Mouse (Mus musculus): ENCODE data around the gene Lrit3. TPM values are rescaled to one million over a fixed set of nuclear protein-coding genes. Genes with fewer than 3 reads are reported as not detected.

The Lrit3 gene
- total RNA-seq (2012; rRNA removed) = not detected in 2 replicates
- total RNA-seq (2014; rRNA removed) = not detected in 2 replicates
- polyA plus RNA-seq (2012; ENCODE audit: insufficient read length, low read depth) = not detected in 2 replicates

DNA sequence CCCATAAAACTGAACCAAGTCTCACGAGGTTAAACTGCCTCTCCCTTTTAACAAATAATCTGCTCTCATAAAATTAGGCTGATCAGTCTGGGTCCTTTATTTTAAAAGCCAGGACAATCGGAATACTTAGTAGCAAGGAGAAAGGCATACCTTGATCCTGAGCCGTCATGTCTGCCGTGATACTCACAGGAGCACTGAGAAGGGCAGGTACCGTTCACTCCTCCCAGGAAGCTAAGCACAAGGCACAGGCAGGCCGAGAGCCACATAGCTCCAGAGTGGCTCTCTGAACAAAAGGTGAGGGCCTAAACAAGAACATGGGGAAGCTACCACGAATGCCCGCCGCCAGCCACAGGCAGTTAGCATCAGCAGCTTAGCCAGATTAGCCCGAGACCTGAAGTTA, at the start of gene Lrit3:
Gene Lrit3 (minus strand): TSS at position 266 of the 400 bp plus-strand sequence.
- no peak within 1 kb of the TSS for H3K27ac ChIP-seq (ENCODE audit: insufficient read depth, low read depth)
- no peaks in the 10 kb centered on the region for H3K27me3 ChIP-seq (replicated peaks)
- no peak within 1 kb of the TSS for H3K4me2 ChIP-seq (ENCODE audit: insufficient read depth, low read depth, poor library complexity, severe bottlenecking)
- H3K9ac ChIP-seq (ENCODE audit: insufficient read depth, low read depth) = no peak within 1 kb of the TSS
- DNase-seq (ENCODE audit: extremely low read depth) = no peak
- no peaks in the 10 kb centered on the region for H3K4me1 ChIP-seq (ENCODE audit: control insufficient read depth in 1 of 2, insufficient read depth in 2 of 2)
- TF ChIP-seq GABPA (IDR thresholded peaks at IDR 0.05; ENCODE audit: insufficient replicate concordance, low read depth, low read length) = no peak
- TF ChIP-seq KAT2A (IDR thresholded peaks at IDR 0.05; ENCODE audit: insufficient replicate concordance, low read length) = no peak
- TF ChIP-seq MYC (IDR thresholded peaks at IDR 0.05; ENCODE audit: low read depth, low read length) = no peak
- no peak for TF ChIP-seq MEF2A (IDR thresholded peaks at IDR 0.05; ENCODE audit: borderline replicate concordance, low read depth, low read length)
- TF ChIP-seq RCOR1 (conservative IDR thresholded peaks at IDR 0.05; ENCODE audit: low read depth, low read length) = no peak
- no peak for TF ChIP-seq ETS1 (conservative IDR thresholded peaks at IDR 0.05; ENCODE audit: low read depth, low read length)
- no peak for TF ChIP-seq JUND (conservative IDR thresholded peaks at IDR 0.05; ENCODE audit: low read depth, low read length)
- H3K36me3 ChIP-seq (replicated peaks in 1 of 2; ENCODE audit: control insufficient read depth in 1 of 2, insufficient read depth in 1 of 2, low read length in 1 of 2) = no peaks in the 10 kb centered on the region
- no peaks in the 10 kb centered on the region for H3K79me2 ChIP-seq (replicated peaks; ENCODE audit: control insufficient read depth, extremely low read depth, insufficient read depth, poor library complexity, severe bottlenecking)
- in situ Hi-C loops (cut with MboI; ENCODE audit: low pct_ligation_motif_present, low pct_unique_long_range_greater_than_20kb, low sequenced_read_pairs) (no loop called here), dilution Hi-C loops (cut with MboI; ENCODE audit: extremely low pct_ligation_motif_present, extremely low pct_unique_long_range_greater_than_20kb, low sequenced_read_pairs) (no loop called here)
- no peak within 1 kb of the TSS for H3K4me3 ChIP-seq (replicated peaks in 1 of 3; ENCODE audit: low read depth in 2 of 3, low read length in 2 of 3, poor library complexity in 1 of 3)
- no peaks in the 10 kb centered on the region for H3K9me3 ChIP-seq (replicated peaks; ENCODE audit: low read length)

DNA sequence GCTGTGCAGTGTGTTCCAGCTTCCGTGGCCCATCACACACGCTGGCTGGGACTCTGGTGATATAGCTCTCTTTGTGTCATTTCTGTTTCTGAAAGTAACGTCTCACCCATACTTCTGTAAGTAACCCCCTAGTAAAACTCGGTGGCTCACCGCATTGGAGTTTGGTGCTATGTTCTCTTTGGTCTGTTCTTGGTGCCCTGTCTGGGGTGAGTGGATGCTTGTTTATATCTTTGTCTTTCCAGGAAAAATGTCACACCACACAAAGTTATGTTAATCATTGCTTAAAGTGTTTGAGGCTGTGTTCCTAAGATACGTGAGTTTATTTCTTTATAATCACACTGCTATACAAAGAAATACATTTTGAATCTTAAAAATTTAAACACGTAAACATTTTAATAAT, 43.0 kb upstream of the Lrit3 start:
- Histone ChIP-seq H3K9me3 (replicated peaks; ENCODE audit: low read length) (no peaks in the 10 kb centered on the region), H3K79me2 (replicated peaks; ENCODE audit: control insufficient read depth, extremely low read depth, insufficient read depth, poor library complexity, severe bottlenecking) (no peaks in the 10 kb centered on the region), H3K27me3 (replicated peaks) (peaks cover 6% of the 10 kb centered on the region), H3K4me3 (replicated peaks in 1 of 3; ENCODE audit: low read depth in 2 of 3, low read length in 2 of 3, poor library complexity in 1 of 3) (no peak overlapping the region), H3K36me3 (replicated peaks in 1 of 2; ENCODE audit: control insufficient read depth in 1 of 2, insufficient read depth in 1 of 2, low read length in 1 of 2) (no peaks in the 10 kb centered on the region), H3K4me2 (ENCODE audit: insufficient read depth, low read depth, poor library complexity, severe bottlenecking) (no peak overlapping the region), H3K9ac (ENCODE audit: insufficient read depth, low read depth) (no peak overlapping the region), H3K4me1 (ENCODE audit: control insufficient read depth in 1 of 2, insufficient read depth in 2 of 2) (no peaks in the 10 kb centered on the region), H3K27ac (ENCODE audit: insufficient read depth, low read depth) (no peak overlapping the region)
- dilution Hi-C loops (cut with MboI; ENCODE audit: extremely low pct_ligation_motif_present, extremely low pct_unique_long_range_greater_than_20kb, low sequenced_read_pairs) (no loop called here), in situ Hi-C loops (cut with MboI; ENCODE audit: low pct_ligation_motif_present, low pct_unique_long_range_greater_than_20kb, low sequenced_read_pairs) (no loop called here)
- DNase-seq (ENCODE audit: extremely low read depth) = no peak
- no peak for TF ChIP-seq TBP (conservative IDR thresholded peaks at IDR 0.05; ENCODE audit: low read depth, low read length)
- TF ChIP-seq POLR2AphosphoS2 (IDR thresholded peaks at IDR 0.05; ENCODE audit: low read depth, low read length) = no peak
- no peak for TF ChIP-seq GABPA (IDR thresholded peaks at IDR 0.05; ENCODE audit: insufficient replicate concordance, low read depth, low read length)
- no peak for TF ChIP-seq MEF2A (IDR thresholded peaks at IDR 0.05; ENCODE audit: borderline replicate concordance, low read depth, low read length)
- TF ChIP-seq NRF1 (IDR thresholded peaks at IDR 0.05; ENCODE audit: low read depth, low read length) = no peak
- TF ChIP-seq JUND (conservative IDR thresholded peaks at IDR 0.05; ENCODE audit: low read depth, low read length) = no peak
- no peak for TF ChIP-seq POLR2A (IDR thresholded peaks at IDR 0.05; ENCODE audit: low read depth, low read length)
- no peak for TF ChIP-seq SMC3 (IDR thresholded peaks at IDR 0.05; ENCODE audit: low read depth, low read length)
- no peak for TF ChIP-seq NELFE (IDR thresholded peaks at IDR 0.05; ENCODE audit: low read depth, low read length)
- TF ChIP-seq PAX5 (IDR thresholded peaks at IDR 0.05; ENCODE audit: low read length) = no peak
- TF ChIP-seq CHD1 (IDR thresholded peaks at IDR 0.05; ENCODE audit: low read depth, low read length) = no peak
